Mouse (Mus musculus): ENCODE measurements around the gene Sugp1. TPM values are rescaled to one million over a fixed set of nuclear protein-coding genes. Genes with fewer than 3 reads are reported as not detected.

Sugp1 gene
- polyA plus RNA-seq, 1 experiment from 2014 or later, result 62.1 TPM

- Histone ChIP-seq H3K4me1 (replicated peaks) (peaks cover 33% of the 10 kb centered on the region), H3K4me2 (replicated peaks) (peak overlapping the region; percentile 89), H3K27me3 (peaks cover 25% of the 10 kb centered on the region), H3K9ac (replicated peaks) (peak overlapping the region; percentile 90), H3K9me3 (no peaks in the 10 kb centered on the region), H3K4me3 (replicated peaks) (peak overlapping the region; percentile 63), H3K36me3 (peaks cover 24% of the 10 kb centered on the region), H3K27ac (peak overlapping the region; percentile 98)
- ATAC-seq, result peak; percentile 89
- WGBS, result 4% methylated on average over 17 of the region's 17 CpGs
Observed at GRCm38 (mm10) chr8:70118726-70119700, 76.4 kb downstream of the Sugp1 start.

GRCm38 (mm10) chr8:70120667-70121066 lies 78.1 kb downstream of the Sugp1 start, which contains the start of gene Ncan:
TSS of gene Ncan (minus strand) at chr8:70120873.
- Histone ChIP-seq H3K4me3 (replicated peaks) (peak within 1 kb of the TSS; percentile 63), H3K4me1 (replicated peaks) (peaks cover 29% of the 10 kb centered on the region), H3K27ac (peak within 1 kb of the TSS; percentile 98), H3K27me3 (0 out of 2 replicates have a peak, but pooled peaks cover 15% of the 10 kb centered on the region), H3K36me3 (peaks cover 7% of the 10 kb centered on the region), H3K9ac (replicated peaks) (peak within 1 kb of the TSS; percentile 90), H3K9me3 (no peaks in the 10 kb centered on the region), H3K4me2 (replicated peaks) (peak within 1 kb of the TSS; percentile 89)
- WGBS, result under 1% methylated on average over 19 of the region's 19 CpGs
- ATAC-seq, result peak; percentile 67

Small RNA genes lying within 50 kb of the gene (microRNA-seq; reads per million reads assigned to microRNA genes)
- 2.5 reads per million, percentile 7 among the genes with 10 or more reads in this experiment for gene Mir7066

Other genes starting within 250 kb of the Sugp1 start
- 31.8 and 37.0 TPM in 2 replicates for gene Gmip, start 234.1 kb upstream of the Sugp1 start, polyA plus RNA-seq (2015; fragmentation: Nextera tagmentation; extraction: Ambion mirVana)
- gene Lpar2, start 220.4 kb upstream of the Sugp1 start, polyA plus RNA-seq (2015; fragmentation: Nextera tagmentation; extraction: Ambion mirVana), result 0.58 and 0.64 TPM in 2 replicates
- gene Pbx4, start 210.3 kb upstream of the Sugp1 start, polyA plus RNA-seq (2015; fragmentation: Nextera tagmentation; extraction: Ambion mirVana), result 59.2 and 65.0 TPM in 2 replicates
- 2.1 TPM in 2 replicates for gene Cilp2, start 155.1 kb upstream of the Sugp1 start, polyA plus RNA-seq (2015; fragmentation: Nextera tagmentation; extraction: Ambion mirVana)
- 3.7 and 4.1 TPM in 2 replicates for gene Tssk6, start 140.6 kb upstream of the Sugp1 start, polyA plus RNA-seq (2015; fragmentation: Nextera tagmentation; extraction: Ambion mirVana)
- 174 and 181 TPM in 2 replicates for gene Ndufa13, start 140.3 kb upstream of the Sugp1 start, polyA plus RNA-seq (2015; fragmentation: Nextera tagmentation; extraction: Ambion mirVana)
- 9.1 and 10.8 TPM in 2 replicates for gene Yjefn3, start 140.1 kb upstream of the Sugp1 start, polyA plus RNA-seq (2015; fragmentation: Nextera tagmentation; extraction: Ambion mirVana)
- 26.0 and 27.7 TPM in 2 replicates for gene Gatad2a, start 46.4 kb upstream of the Sugp1 start, polyA plus RNA-seq (2015; fragmentation: Nextera tagmentation; extraction: Ambion mirVana)
- 83.9 and 87.6 TPM in 2 replicates for gene Mau2, start 79 bp upstream of the Sugp1 start, polyA plus RNA-seq (2015; fragmentation: Nextera tagmentation; extraction: Ambion mirVana)
- 1.8 TPM in 2 replicates for gene Tm6sf2, start 30.1 kb downstream of the Sugp1 start, polyA plus RNA-seq (2015; fragmentation: Nextera tagmentation; extraction: Ambion mirVana)
- 0.39 and 0.40 TPM in 2 replicates for gene Hapln4, start 40.6 kb downstream of the Sugp1 start, polyA plus RNA-seq (2015; fragmentation: Nextera tagmentation; extraction: Ambion mirVana)
- gene Ncan, start 78.1 kb downstream of the Sugp1 start, polyA plus RNA-seq (2015; fragmentation: Nextera tagmentation; extraction: Ambion mirVana), result 139 and 146 TPM in 2 replicates
- gene Nr2c2ap, start 88.5 kb downstream of the Sugp1 start, polyA plus RNA-seq (2015; fragmentation: Nextera tagmentation; extraction: Ambion mirVana), result 27.2 and 30.4 TPM in 2 replicates
- gene Rfxank, start 96.3 kb downstream of the Sugp1 start, polyA plus RNA-seq (2015; fragmentation: Nextera tagmentation; extraction: Ambion mirVana), result 12.5 and 13.4 TPM in 2 replicates
- gene Borcs8, start 96.7 kb downstream of the Sugp1 start, polyA plus RNA-seq (2015; fragmentation: Nextera tagmentation; extraction: Ambion mirVana), result 53.0 and 56.5 TPM in 2 replicates
- 0.26 and 0.59 TPM in 2 replicates for gene Mef2b, start 96.9 kb downstream of the Sugp1 start, polyA plus RNA-seq (2015; fragmentation: Nextera tagmentation; extraction: Ambion mirVana)
- 44.6 and 49.5 TPM in 2 replicates for gene Tmem161a, start 129.5 kb downstream of the Sugp1 start, polyA plus RNA-seq (2015; fragmentation: Nextera tagmentation; extraction: Ambion mirVana)
- gene Slc25a42, start 169.5 kb downstream of the Sugp1 start, polyA plus RNA-seq (2015; fragmentation: Nextera tagmentation; extraction: Ambion mirVana), result 4.3 and 4.4 TPM in 2 replicates
- 84.2 and 86.0 TPM in 2 replicates for gene Sugp2, start 191.4 kb downstream of the Sugp1 start, polyA plus RNA-seq (2015; fragmentation: Nextera tagmentation; extraction: Ambion mirVana)
- 74.2 and 77.6 TPM in 2 replicates for gene Armc6, start 191.7 kb downstream of the Sugp1 start, polyA plus RNA-seq (2015; fragmentation: Nextera tagmentation; extraction: Ambion mirVana)
- 57.7 and 61.5 TPM in 2 replicates for gene Homer3, start 240.0 kb downstream of the Sugp1 start, polyA plus RNA-seq (2015; fragmentation: Nextera tagmentation; extraction: Ambion mirVana)

Data from midbrain, embryonic 13.5 days (tissue).